Mouse (Mus musculus): ENCODE results near the gene Cfap73. TPM values are rescaled to one million over a fixed set of nuclear protein-coding genes. Genes with fewer than 3 reads are reported as not detected.

The Cfap73 gene
- polyA plus RNA-seq, 1 experiment = not detected

- H3K4me3 ChIP-seq (ENCODE audit: insufficient read depth, low read depth, low read length) = no peak overlapping the region
- H3K27ac ChIP-seq (replicated peaks; ENCODE audit: low read depth, low read length) = no peak overlapping the region
- H3K4me1 ChIP-seq (ENCODE audit: control insufficient read depth, insufficient read depth, insufficient read length, low read length) = no peaks in the 10 kb centered on the region
Measured at GRCm38 (mm10) chr5:120631128-120631527, 2.9 kb downstream of the Cfap73 start.

- H3K4me3 ChIP-seq (ENCODE audit: insufficient read depth, low read depth, low read length) = no peak overlapping the region
Measured at GRCm38 (mm10) chr5:120628624-120629023, 5.4 kb downstream of the Cfap73 start.

GRCm38 (mm10) chr5:120627515-120628300 is 6.3 kb downstream of the Cfap73 start:
- no peak overlapping the region for H3K27ac ChIP-seq (replicated peaks; ENCODE audit: low read depth, low read length)
- H3K4me3 ChIP-seq (ENCODE audit: insufficient read depth, low read depth, low read length) = no peak overlapping the region

More at GRCm38 (mm10) chr5:120628624-120629023, 5.4 kb downstream of the Cfap73 start:
- Histone ChIP-seq H3K27ac (replicated peaks; ENCODE audit: low read depth, low read length) (no peak overlapping the region), H3K4me1 (ENCODE audit: control insufficient read depth, insufficient read depth, insufficient read length, low read length) (no peaks in the 10 kb centered on the region)

GRCm38 (mm10) chr5:120626399-120626798 is 7.6 kb downstream of the Cfap73 start:
- Histone ChIP-seq H3K4me3 (ENCODE audit: insufficient read depth, low read depth, low read length) (no peak overlapping the region), H3K4me1 (ENCODE audit: control insufficient read depth, insufficient read depth, insufficient read length, low read length) (no peaks in the 10 kb centered on the region), H3K27ac (replicated peaks; ENCODE audit: low read depth, low read length) (no peak overlapping the region)

More at GRCm38 (mm10) chr5:120627515-120628300, 6.3 kb downstream of the Cfap73 start:
- no peaks in the 10 kb centered on the region for H3K4me1 ChIP-seq (ENCODE audit: control insufficient read depth, insufficient read depth, insufficient read length, low read length)

GRCm38 (mm10) chr5:120624427-120624826 is 9.6 kb downstream of the Cfap73 start:
- Histone ChIP-seq H3K4me3 (ENCODE audit: insufficient read depth, low read depth, low read length) (no peak overlapping the region), H3K27ac (replicated peaks; ENCODE audit: low read depth, low read length) (no peak overlapping the region), H3K4me1 (ENCODE audit: control insufficient read depth, insufficient read depth, insufficient read length, low read length) (no peaks in the 10 kb centered on the region)

- Histone ChIP-seq H3K27ac (replicated peaks; ENCODE audit: low read depth, low read length) (no peak overlapping the region), H3K4me1 (ENCODE audit: control insufficient read depth, insufficient read depth, insufficient read length, low read length) (no peaks in the 10 kb centered on the region), H3K4me3 (ENCODE audit: insufficient read depth, low read depth, low read length) (no peak overlapping the region)
Measured at GRCm38 (mm10) chr5:120622198-120622851, 11.7 kb downstream of the Cfap73 start.

GRCm38 (mm10) chr5:120621846-120622197 is 12.2 kb downstream of the Cfap73 start:
- Histone ChIP-seq H3K4me3 (ENCODE audit: insufficient read depth, low read depth, low read length) (no peak overlapping the region), H3K4me1 (ENCODE audit: control insufficient read depth, insufficient read depth, insufficient read length, low read length) (no peaks in the 10 kb centered on the region), H3K27ac (replicated peaks; ENCODE audit: low read depth, low read length) (no peak overlapping the region)

- Histone ChIP-seq H3K27ac (replicated peaks; ENCODE audit: low read depth, low read length) (no peak overlapping the region), H3K4me1 (ENCODE audit: control insufficient read depth, insufficient read depth, insufficient read length, low read length) (no peaks in the 10 kb centered on the region), H3K4me3 (ENCODE audit: insufficient read depth, low read depth, low read length) (no peak overlapping the region)
Measured at GRCm38 (mm10) chr5:120621078-120621765, 12.8 kb downstream of the Cfap73 start.

GRCm38 (mm10) chr5:120620375-120621077 is 13.5 kb downstream of the Cfap73 start:
- H3K4me3 ChIP-seq (ENCODE audit: insufficient read depth, low read depth, low read length) = no peak overlapping the region
- no peak overlapping the region for H3K27ac ChIP-seq (replicated peaks; ENCODE audit: low read depth, low read length)

GRCm38 (mm10) chr5:120619201-120619600 is 14.8 kb downstream of the Cfap73 start:
- Histone ChIP-seq H3K4me1 (ENCODE audit: control insufficient read depth, insufficient read depth, insufficient read length, low read length) (no peaks in the 10 kb centered on the region), H3K27ac (replicated peaks; ENCODE audit: low read depth, low read length) (no peak overlapping the region), H3K4me3 (ENCODE audit: insufficient read depth, low read depth, low read length) (no peak overlapping the region)

More at GRCm38 (mm10) chr5:120620375-120621077, 13.5 kb downstream of the Cfap73 start:
- H3K4me1 ChIP-seq (ENCODE audit: control insufficient read depth, insufficient read depth, insufficient read length, low read length) = no peaks in the 10 kb centered on the region

GRCm38 (mm10) chr5:120618778-120619177 is 15.3 kb downstream of the Cfap73 start:
- Histone ChIP-seq H3K4me3 (ENCODE audit: insufficient read depth, low read depth, low read length) (no peak overlapping the region), H3K4me1 (ENCODE audit: control insufficient read depth, insufficient read depth, insufficient read length, low read length) (peaks cover 3% of the 10 kb centered on the region; the same call in 1 of the 2 replicates)

GRCm38 (mm10) chr5:120615903-120616302 is 18.1 kb downstream of the Cfap73 start:
- no peak overlapping the region for H3K27ac ChIP-seq (replicated peaks; ENCODE audit: low read depth, low read length)
- H3K4me3 ChIP-seq (ENCODE audit: insufficient read depth, low read depth, low read length) = no peak overlapping the region
- peaks cover 8% of the 10 kb centered on the region; the same call in 1 of the 2 replicates for H3K4me1 ChIP-seq (ENCODE audit: control insufficient read depth, insufficient read depth, insufficient read length, low read length)

More at GRCm38 (mm10) chr5:120618778-120619177, 15.3 kb downstream of the Cfap73 start:
- no peak overlapping the region for H3K27ac ChIP-seq (replicated peaks; ENCODE audit: low read depth, low read length)

GRCm38 (mm10) chr5:120612822-120613604 is 21.0 kb downstream of the Cfap73 start:
- H3K4me1 ChIP-seq (ENCODE audit: control insufficient read depth, insufficient read depth, insufficient read length, low read length) = peaks cover 8% of the 10 kb centered on the region; the same call in 1 of the 2 replicates
- H3K4me3 ChIP-seq (ENCODE audit: insufficient read depth, low read depth, low read length) = peak overlapping the region; percentile 85
- peak overlapping the region; percentile 98 for H3K27ac ChIP-seq (replicated peaks; ENCODE audit: low read depth, low read length)

- peaks cover 8% of the 10 kb centered on the region; the same call in 1 of the 2 replicates for H3K4me1 ChIP-seq (ENCODE audit: control insufficient read depth, insufficient read depth, insufficient read length, low read length)
- peak within 1 kb of the TSS; percentile 85 for H3K4me3 ChIP-seq (ENCODE audit: insufficient read depth, low read depth, low read length)
- H3K27ac ChIP-seq (replicated peaks; ENCODE audit: low read depth, low read length) = peak within 1 kb of the TSS; percentile 98
Measured at GRCm38 (mm10) chr5:120612442-120612821, 21.6 kb downstream of the Cfap73 start, which contains the start of the genes Rita1 and Ddx54. Gene Rita1, minus strand, starts transcription at chr5:120612589. Gene Ddx54, plus strand, starts transcription at chr5:120612739.

Measured in brown adipose tissue, adult 24 weeks (tissue).